Mouse (Mus musculus): ENCODE measurements around the gene Ropn1l.

- TF ChIP-seq ETS1 (conservative IDR thresholded peaks at IDR 0.05; ENCODE audit: low read depth, low read length) (no peak), CTCF (conservative IDR thresholded peaks at IDR 0.05 in 1 of 2, IDR thresholded peaks at IDR 0.05 in 1 of 2; ENCODE audit: low read depth in 2 of 2, low read length in 2 of 2) (no peak), MAFK (IDR thresholded peaks at IDR 0.05; ENCODE audit: insufficient replicate concordance, low read length) (no peak), SIN3A (IDR thresholded peaks at IDR 0.05; ENCODE audit: low read length) (no peak), ZNF384 (IDR thresholded peaks at IDR 0.05; ENCODE audit: low read depth, low read length) (no peak), JUND (conservative IDR thresholded peaks at IDR 0.05; ENCODE audit: low read depth, low read length) (no peak), PAX5 (IDR thresholded peaks at IDR 0.05; ENCODE audit: low read length) (no peak), CHD2 (IDR thresholded peaks at IDR 0.05; ENCODE audit: low read length) (no peak), ZC3H11A (IDR thresholded peaks at IDR 0.05; ENCODE audit: low read depth, low read length) (no peak), POLR2A (IDR thresholded peaks at IDR 0.05; ENCODE audit: low read depth, low read length) (no peak)
These were observed 12.8 kb upstream of the Ropn1l start for GRCm38 (mm10) chr15:31466295-31466694.
